Mouse (Mus musculus): ENCODE results near the gene Fam189a1. TPM values are rescaled to one million over a fixed set of nuclear protein-coding genes. Genes with fewer than 3 reads are reported as not detected.
A peak's percentile ranks its signal among the peaks of the same experiment; 100 is the strongest.

Gene Fam189a1
- total and polyA plus RNA-seq, 3 experiments, result 0.10 TPM; not detected in 2

DNA sequence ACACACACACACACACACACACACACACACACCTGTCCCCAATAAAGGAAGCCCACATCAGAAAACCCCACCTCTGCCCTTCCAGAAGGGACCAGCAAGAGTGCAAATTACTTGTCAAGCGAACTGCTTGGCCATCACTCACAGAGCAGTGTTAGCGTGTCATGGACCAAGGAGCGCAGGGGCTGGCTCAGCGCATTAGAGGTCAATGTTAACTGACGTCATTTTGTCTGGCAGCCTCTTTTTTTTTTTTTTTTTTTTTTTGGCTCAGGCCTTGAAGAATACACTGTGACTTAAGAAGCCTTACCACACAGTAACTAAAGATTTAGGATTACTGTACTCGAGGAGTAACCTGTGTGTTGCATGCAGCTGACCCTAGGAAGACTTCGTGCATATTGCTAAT, 402.2 kb downstream of the Fam189a1 start:
- no peak for DNase-seq (ENCODE audit: extremely low read depth)
- dilution Hi-C loops (cut with MboI; ENCODE audit: extremely low pct_ligation_motif_present, extremely low pct_unique_long_range_greater_than_20kb, low sequenced_read_pairs), result no loop called here
- Histone ChIP-seq H3K9ac (ENCODE audit: insufficient read depth, low read depth) (no peak overlapping the region), H3K4me3 (replicated peaks in 1 of 3; ENCODE audit: low read depth in 2 of 3, low read length in 2 of 3, poor library complexity in 1 of 3) (no peak overlapping the region), H3K4me2 (ENCODE audit: insufficient read depth, low read depth, poor library complexity, severe bottlenecking) (no peak overlapping the region), H3K27me3 (replicated peaks) (peaks cover 23% of the 10 kb centered on the region), H3K9me3 (replicated peaks; ENCODE audit: low read length) (no peaks in the 10 kb centered on the region), H3K4me1 (ENCODE audit: control insufficient read depth in 1 of 2, insufficient read depth in 2 of 2) (peaks cover 3 to 15% of the 10 kb centered on the region in 2 experiments; a peak in 3 of 4 replicates), H3K79me2 (replicated peaks; ENCODE audit: control insufficient read depth, extremely low read depth, insufficient read depth, poor library complexity, severe bottlenecking) (no peaks in the 10 kb centered on the region), H3K36me3 (replicated peaks in 1 of 2; ENCODE audit: control insufficient read depth in 1 of 2, insufficient read depth in 1 of 2, low read length in 1 of 2) (no peaks in the 10 kb centered on the region), H3K27ac (ENCODE audit: insufficient read depth, low read depth) (no peak overlapping the region)
- TF ChIP-seq ZNF384 (IDR thresholded peaks at IDR 0.05; ENCODE audit: low read depth, low read length), result peak; percentile 38; the same call in 1 of the 2 replicates
- TF ChIP-seq KAT2A (IDR thresholded peaks at IDR 0.05; ENCODE audit: insufficient replicate concordance, low read length), result no peak
- in situ Hi-C loops (cut with MboI; ENCODE audit: low pct_ligation_motif_present, low pct_unique_long_range_greater_than_20kb, low sequenced_read_pairs), result no loop called here

DNA sequence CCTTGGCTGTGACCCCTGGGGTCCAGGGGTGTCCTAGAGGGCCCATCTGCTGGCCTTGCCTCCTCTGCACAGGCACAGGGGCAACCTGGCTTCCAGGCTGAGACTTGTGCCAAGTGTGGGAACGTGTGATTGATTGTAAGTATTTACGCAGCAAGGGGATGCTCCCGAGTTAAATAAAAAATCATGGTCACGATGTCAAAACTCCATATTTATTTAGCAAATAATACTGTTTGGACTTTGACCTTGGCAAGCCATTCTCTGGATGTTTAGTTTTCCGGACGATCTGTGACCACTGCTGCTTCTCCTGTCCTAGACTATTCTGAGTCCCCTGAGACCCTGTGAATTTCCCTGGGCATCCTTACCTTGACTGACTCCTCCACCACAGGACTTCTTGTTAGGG, 402.7 kb downstream of the Fam189a1 start:
- no peak overlapping the region for H3K4me3 ChIP-seq (replicated peaks in 1 of 3; ENCODE audit: low read depth in 2 of 3, low read length in 2 of 3, poor library complexity in 1 of 3)
- TF ChIP-seq ETS1 (conservative IDR thresholded peaks at IDR 0.05; ENCODE audit: low read depth, low read length) (no peak), POLR2A (IDR thresholded peaks at IDR 0.05; ENCODE audit: low read depth, low read length) (no peak), CTCF (conservative IDR thresholded peaks at IDR 0.05 in 1 of 2, IDR thresholded peaks at IDR 0.05 in 1 of 2; ENCODE audit: low read depth in 2 of 2, low read length in 2 of 2) (no peak), NELFE (IDR thresholded peaks at IDR 0.05; ENCODE audit: low read depth, low read length) (no peak), SIN3A (IDR thresholded peaks at IDR 0.05; ENCODE audit: low read length) (no peak), ZC3H11A (IDR thresholded peaks at IDR 0.05; ENCODE audit: low read depth, low read length) (no peak), TBP (conservative IDR thresholded peaks at IDR 0.05; ENCODE audit: low read depth, low read length) (no peak), EP300 (IDR thresholded peaks at IDR 0.05; ENCODE audit: low read length) (no peak), CHD1 (IDR thresholded peaks at IDR 0.05; ENCODE audit: low read depth, low read length) (no peak)
- no peak overlapping the region for H3K9ac ChIP-seq (ENCODE audit: insufficient read depth, low read depth)
- H3K27me3 ChIP-seq (replicated peaks), result peaks cover 23% of the 10 kb centered on the region
- DNase-seq (ENCODE audit: extremely low read depth), result no peak
- H3K4me1 ChIP-seq (ENCODE audit: control insufficient read depth in 1 of 2, insufficient read depth in 2 of 2), result peaks cover 3 to 15% of the 10 kb centered on the region in 2 experiments; a peak in 3 of 4 replicates
- H3K27ac ChIP-seq (ENCODE audit: insufficient read depth, low read depth), result no peak overlapping the region
- dilution Hi-C loops (cut with MboI; ENCODE audit: extremely low pct_ligation_motif_present, extremely low pct_unique_long_range_greater_than_20kb, low sequenced_read_pairs) (no loop called here), in situ Hi-C loops (cut with MboI; ENCODE audit: low pct_ligation_motif_present, low pct_unique_long_range_greater_than_20kb, low sequenced_read_pairs) (no loop called here)
- H3K4me2 ChIP-seq (ENCODE audit: insufficient read depth, low read depth, poor library complexity, severe bottlenecking), result no peak overlapping the region
- no peaks in the 10 kb centered on the region for H3K79me2 ChIP-seq (replicated peaks; ENCODE audit: control insufficient read depth, extremely low read depth, insufficient read depth, poor library complexity, severe bottlenecking)
- no peaks in the 10 kb centered on the region for H3K9me3 ChIP-seq (replicated peaks; ENCODE audit: low read length)
- no peaks in the 10 kb centered on the region for H3K36me3 ChIP-seq (replicated peaks in 1 of 2; ENCODE audit: control insufficient read depth in 1 of 2, insufficient read depth in 1 of 2, low read length in 1 of 2)

DNA sequence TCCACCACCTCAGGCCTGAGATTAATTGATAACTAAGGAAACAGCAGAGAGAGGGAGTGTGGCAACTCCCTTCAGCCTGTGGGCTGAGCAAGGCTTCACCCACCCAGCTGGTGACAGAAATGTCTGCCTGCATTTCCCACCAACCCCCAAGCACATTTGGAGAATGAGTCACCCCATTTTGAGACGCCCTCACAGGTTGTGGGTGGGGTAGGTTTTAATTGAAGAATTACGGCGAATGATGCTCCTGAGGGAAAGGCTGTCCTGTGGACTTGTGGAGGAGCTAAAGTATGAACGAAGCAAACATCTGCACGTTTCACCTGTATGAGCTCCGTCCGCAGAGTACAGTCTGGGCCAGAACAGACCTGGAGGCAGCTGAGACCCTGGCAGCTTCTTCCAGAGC, 404.2 kb downstream of the Fam189a1 start:
- Histone ChIP-seq H3K9ac (ENCODE audit: insufficient read depth, low read depth) (no peak overlapping the region), H3K79me2 (replicated peaks; ENCODE audit: control insufficient read depth, extremely low read depth, insufficient read depth, poor library complexity, severe bottlenecking) (no peaks in the 10 kb centered on the region), H3K27ac (ENCODE audit: insufficient read depth, low read depth) (no peak overlapping the region), H3K4me3 (replicated peaks in 1 of 3; ENCODE audit: low read depth in 2 of 3, low read length in 2 of 3, poor library complexity in 1 of 3) (no peak overlapping the region), H3K4me2 (ENCODE audit: insufficient read depth, low read depth, poor library complexity, severe bottlenecking) (no peak overlapping the region), H3K9me3 (replicated peaks; ENCODE audit: low read length) (no peaks in the 10 kb centered on the region), H3K27me3 (replicated peaks) (peaks cover 14% of the 10 kb centered on the region), H3K36me3 (replicated peaks in 1 of 2; ENCODE audit: control insufficient read depth in 1 of 2, insufficient read depth in 1 of 2, low read length in 1 of 2) (no peaks in the 10 kb centered on the region), H3K4me1 (ENCODE audit: control insufficient read depth in 1 of 2, insufficient read depth in 2 of 2) (peaks cover 0 to 4% of the 10 kb centered on the region in 2 experiments; a peak in 1 of 4 replicates)
- dilution Hi-C loops (cut with MboI; ENCODE audit: extremely low pct_ligation_motif_present, extremely low pct_unique_long_range_greater_than_20kb, low sequenced_read_pairs) (no loop called here), in situ Hi-C loops (cut with MboI; ENCODE audit: low pct_ligation_motif_present, low pct_unique_long_range_greater_than_20kb, low sequenced_read_pairs) (no loop called here)
- TF ChIP-seq EP300 (IDR thresholded peaks at IDR 0.05; ENCODE audit: low read length) (no peak), MAX (IDR thresholded peaks at IDR 0.05; ENCODE audit: low read length) (no peak), ZC3H11A (IDR thresholded peaks at IDR 0.05; ENCODE audit: low read depth, low read length) (no peak), IRF4 (IDR thresholded peaks at IDR 0.05; ENCODE audit: low read depth, low read length) (no peak), ETS1 (conservative IDR thresholded peaks at IDR 0.05; ENCODE audit: low read depth, low read length) (no peak), GABPA (IDR thresholded peaks at IDR 0.05; ENCODE audit: insufficient replicate concordance, low read depth, low read length) (no peak), UBTF (IDR thresholded peaks at IDR 0.05; ENCODE audit: low read depth, low read length) (no peak), TBP (conservative IDR thresholded peaks at IDR 0.05; ENCODE audit: low read depth, low read length) (no peak), USF2 (conservative IDR thresholded peaks at IDR 0.05; ENCODE audit: low read depth, low read length) (no peak), SMC3 (IDR thresholded peaks at IDR 0.05; ENCODE audit: low read depth, low read length) (no peak), CHD1 (IDR thresholded peaks at IDR 0.05; ENCODE audit: low read depth, low read length) (no peak), USF1 (IDR thresholded peaks at IDR 0.05; ENCODE audit: low read depth, low read length) (no peak)
- no peak for DNase-seq (ENCODE audit: extremely low read depth)
